Mouse (Mus musculus) liver, embryonic 14.5 days (tissue): ENCODE measurements at regions not wholly inside any gene's neighbourhood (a gene's known extent, or its start where the extent isn't known, plus 50 kb on each side); places are given as distances from the start of the nearest gene placed in this dataset.

ENCODE experiments used
- ATAC-seq: fragments of 200-750 bp; cut with Nextera tagmentation; 2 replicates; pipeline ENCODE4 v1.8.0; 2017; ENCODE audit warnings: moderate number of reproducible peaks, mild to moderate bottlenecking, moderate library complexity; ENCODE audit not compliant: insufficient read depth
- DNase-seq, 3 experiments: peaks; one replicate each; pipeline ENCODE4 v3.0.0-alpha.2; 2012 to 2013; ENCODE audit warnings: low read depth in 3 of 3, low spot score in 3 of 3
- H3K27ac ChIP-seq: fragments of 300-500 bp; sonication (generic); 2 replicates; pipeline ENCODE4 v1.5.1; 2014; ENCODE audit warnings: moderate library complexity, mild to moderate bottlenecking, control low read depth, inconsistent platforms
- H3K27me3 ChIP-seq: fragments of 300-500 bp; sonication (generic); 2 replicates; pipeline ENCODE4 v1.6.1; 2014; ENCODE audit warnings: mild to moderate bottlenecking, low read length, moderate library complexity; ENCODE audit not compliant: control insufficient read depth, insufficient read depth
- H3K36me3 ChIP-seq: fragments of 300-500 bp; sonication (generic); replicated peaks from 2 replicates; pipeline ENCODE4 v1.6.1; 2014; ENCODE audit warnings: low read depth; ENCODE audit not compliant: control insufficient read depth, insufficient read depth
- H3K4me1 ChIP-seq, 2 experiments: fragments of 200-500 bp in 1 of 2; fragments of 300-500 bp in 1 of 2; sonication (generic) in 1 of 2; replicated peaks; 2 replicates each; pipeline ENCODE4 v1.6.1; 2012 to 2014; ENCODE audit warnings: antibody characterized with exemption in 1 of 2, inconsistent platforms in 1 of 2, low read length in 1 of 2; ENCODE audit not compliant: control insufficient read depth in 2 of 2, insufficient read depth in 2 of 2
- H3K4me2 ChIP-seq: fragments of 300-500 bp; sonication (generic); 2 replicates; pipeline ENCODE4 v1.6.1; 2014; ENCODE audit warnings: low read depth, mild to moderate bottlenecking, control low read depth, moderate library complexity
- H3K4me3 ChIP-seq, 2 experiments: fragments of 200-500 bp in 1 of 2; fragments of 300-500 bp in 1 of 2; sonication (generic) in 1 of 2; 2 replicates each; pipeline ENCODE4 v1.5.1; 2012 to 2014; ENCODE audit warnings: low read depth in 2 of 2, low read length in 2 of 2, mild to moderate bottlenecking in 2 of 2, control low read depth in 1 of 2, inconsistent platforms in 1 of 2, moderate library complexity in 1 of 2; ENCODE audit not compliant: insufficient read depth in 1 of 2
- H3K9ac ChIP-seq: fragments of 300-500 bp; sonication (generic); replicated peaks from 2 replicates; pipeline ENCODE4 v1.6.1; 2014; ENCODE audit warnings: mild to moderate bottlenecking, control low read depth, moderate library complexity
- H3K9me3 ChIP-seq: fragments of 300-500 bp; sonication (generic); 2 replicates; pipeline ENCODE4 v1.6.1; 2016; ENCODE audit warnings: low read length, mixed read lengths; ENCODE audit not compliant: control insufficient read depth
- CTCF ChIP-seq: IDR thresholded peaks from 2 replicates; pipeline ENCODE4 v1.5.1; 2016; ENCODE audit warnings: antibody characterized with exemption, low read depth, control low read depth
- EP300 ChIP-seq: IDR thresholded peaks from 2 replicates; pipeline ENCODE4 v1.6.1; 2016; ENCODE audit warnings: antibody characterized with exemption, low read depth
- WGBS: fragments of 180-500 bp; shearing (Covaris S2); extraction: QIAGEN DNeasy Blood & Tissue Kit; methylation state at CpG from one replicate; pipeline ENCODE4 v1.1.7; 2014; ENCODE audit not compliant: insufficient replicate concordance; 5-methylcytosine and 5-hydroxymethylcytosine counted together

GRCm38 (mm10) chr5:116797460-116797859 lies 205.8 kb upstream of the Srrm4 start:
- H3K27ac ChIP-seq = no peak overlapping the region
- no peaks in the 10 kb centered on the region for H3K27me3 ChIP-seq
- H3K9me3 ChIP-seq = no peaks in the 10 kb centered on the region
- no peak overlapping the region for H3K4me2 ChIP-seq
- no peak for ATAC-seq
- 21% methylated on average over 2 of the region's 2 CpGs for WGBS
- no peaks in the 10 kb centered on the region for H3K4me1 ChIP-seq
- TF ChIP-seq EP300 = no peak
- TF ChIP-seq CTCF = no peak
- H3K36me3 ChIP-seq = no peaks in the 10 kb centered on the region
- no peak overlapping the region for H3K9ac ChIP-seq
- H3K4me3 ChIP-seq = no peak overlapping the region
- no peak for DNase-seq

- TF ChIP-seq CTCF (no peak), EP300 (no peak)
- 46% methylated on average over 5 of the region's 5 CpGs for WGBS
Observed at GRCm38 (mm10) chr5:116795169-116795568, 203.6 kb upstream of the Srrm4 start.

GRCm38 (mm10) chr5:116790419-116790818 lies 198.8 kb upstream of the Srrm4 start:
- H3K9me3 ChIP-seq = no peaks in the 10 kb centered on the region
- H3K36me3 ChIP-seq = no peaks in the 10 kb centered on the region
- H3K27me3 ChIP-seq = no peaks in the 10 kb centered on the region
- TF ChIP-seq CTCF = no peak
- no peak for TF ChIP-seq EP300
- WGBS = 47% methylated on average over 8 of the region's 8 CpGs
- H3K4me3 ChIP-seq = no peak overlapping the region
- no peak overlapping the region for H3K4me2 ChIP-seq
- H3K27ac ChIP-seq = no peak overlapping the region
- DNase-seq (no peak), ATAC-seq (no peak)
- H3K9ac ChIP-seq = no peak overlapping the region
- H3K4me1 ChIP-seq = no peaks in the 10 kb centered on the region

More at GRCm38 (mm10) chr5:116795169-116795568, 203.6 kb upstream of the Srrm4 start:
- no peak overlapping the region for H3K4me2 ChIP-seq
- no peak overlapping the region for H3K9ac ChIP-seq
- ATAC-seq = no peak
- H3K4me1 ChIP-seq = no peaks in the 10 kb centered on the region
- no peaks in the 10 kb centered on the region for H3K36me3 ChIP-seq
- no peak overlapping the region for H3K4me3 ChIP-seq
- no peak overlapping the region for H3K27ac ChIP-seq
- no peaks in the 10 kb centered on the region for H3K9me3 ChIP-seq
- DNase-seq = no peak
- H3K27me3 ChIP-seq = no peaks in the 10 kb centered on the region

GRCm38 (mm10) chr5:116789859-116790258 lies 198.2 kb upstream of the Srrm4 start:
- Histone ChIP-seq H3K9me3 (no peaks in the 10 kb centered on the region), H3K4me2 (no peak overlapping the region), H3K27me3 (no peaks in the 10 kb centered on the region), H3K4me3 (no peak overlapping the region), H3K4me1 (no peaks in the 10 kb centered on the region), H3K36me3 (no peaks in the 10 kb centered on the region), H3K9ac (no peak overlapping the region), H3K27ac (no peak overlapping the region)
- ATAC-seq (no peak), DNase-seq (no peak)
- no peak for TF ChIP-seq EP300
- no peak for TF ChIP-seq CTCF
- 67% methylated on average over 9 of the region's 9 CpGs for WGBS

- DNase-seq = no peak
- H3K36me3 ChIP-seq = no peaks in the 10 kb centered on the region
- no peak overlapping the region for H3K4me2 ChIP-seq
- no peak overlapping the region for H3K4me3 ChIP-seq
- 34% methylated on average over 2 of the region's 2 CpGs for WGBS
- no peak overlapping the region for H3K27ac ChIP-seq
- no peaks in the 10 kb centered on the region for H3K27me3 ChIP-seq
- ATAC-seq = no peak
- H3K9me3 ChIP-seq = no peaks in the 10 kb centered on the region; the same call in 1 of the 2 replicates
- no peak overlapping the region for H3K9ac ChIP-seq
- TF ChIP-seq CTCF (no peak), EP300 (no peak)
- no peaks in the 10 kb centered on the region for H3K4me1 ChIP-seq
Observed at GRCm38 (mm10) chr5:116776450-116776849, 184.8 kb upstream of the Srrm4 start.

GRCm38 (mm10) chr5:116766261-116766660 lies 174.6 kb upstream of the Srrm4 start:
- Histone ChIP-seq H3K27ac (no peak overlapping the region), H3K4me3 (no peak overlapping the region), H3K4me2 (no peak overlapping the region), H3K36me3 (no peaks in the 10 kb centered on the region), H3K9me3 (no peaks in the 10 kb centered on the region; the same call in 1 of the 2 replicates), H3K27me3 (no peaks in the 10 kb centered on the region), H3K9ac (no peak overlapping the region), H3K4me1 (no peaks in the 10 kb centered on the region)
- 66% methylated on average over 2 of the region's 2 CpGs for WGBS
- ATAC-seq (no peak), DNase-seq (no peak)
- TF ChIP-seq EP300 (no peak), CTCF (no peak)
